Mouse (Mus musculus) lung, embryonic 16.5 days (tissue): ENCODE data around the gene Shisa5. TPM values are rescaled to one million over a fixed set of nuclear protein-coding genes. Genes with fewer than 3 reads are reported as not detected.

Source experiments
- ATAC-seq: fragments of 200-750 bp; cut with Nextera tagmentation; 2 replicates; pipeline ENCODE4 v1.8.0; 2017; ENCODE audit warnings: low read depth, mild to moderate bottlenecking, moderate library complexity
- H3K27ac ChIP-seq: fragments of 300-500 bp; sonication (generic); 2 replicates; pipeline ENCODE4 v1.5.1; 2014; ENCODE audit warnings: mild to moderate bottlenecking, control low read depth, low read length
- H3K27me3 ChIP-seq: fragments of 300-500 bp; sonication (generic); 2 replicates; pipeline ENCODE4 v1.6.1; 2014; ENCODE audit warnings: low read depth, low read length, mixed read lengths; ENCODE audit not compliant: control insufficient read depth, insufficient read depth
- H3K36me3 ChIP-seq: fragments of 300-500 bp; sonication (generic); 2 replicates; pipeline ENCODE4 v1.6.1; 2014; ENCODE audit warnings: low read length; ENCODE audit not compliant: control insufficient read depth, insufficient read depth
- H3K4me1 ChIP-seq: fragments of 300-500 bp; sonication (generic); replicated peaks from 2 replicates; pipeline ENCODE4 v1.6.1; 2014; ENCODE audit warnings: low read length, mixed read lengths; ENCODE audit not compliant: control insufficient read depth, insufficient read depth
- H3K4me2 ChIP-seq: fragments of 300-500 bp; sonication (generic); 2 replicates; pipeline ENCODE4 v1.6.1; 2014; ENCODE audit warnings: low read depth, low read length, control low read depth
- H3K4me3 ChIP-seq: fragments of 300-500 bp; sonication (generic); 2 replicates; pipeline ENCODE4 v1.5.1; 2014; ENCODE audit warnings: mild to moderate bottlenecking, low read length, control low read depth
- H3K9ac ChIP-seq: fragments of 300-500 bp; sonication (generic); 2 replicates; pipeline ENCODE4 v1.6.1; 2014; ENCODE audit warnings: low read length, control low read depth
- H3K9me3 ChIP-seq: fragments of 300-500 bp; sonication (generic); 2 replicates; pipeline ENCODE4 v1.6.1; 2016; ENCODE audit warnings: low read length; ENCODE audit not compliant: control insufficient read depth
- WGBS: fragments of 180-500 bp; shearing (Covaris S2); extraction: QIAGEN DNeasy Blood & Tissue Kit; methylation state at CpG from one replicate; pipeline ENCODE4 v1.1.7; 2014; 5-methylcytosine and 5-hydroxymethylcytosine counted together
- polyA plus RNA-seq: library from polyadenylated mRNA; unstranded; fragments of >200 nt; fragmentation: Nextera tagmentation; extraction: Ambion mirVana; gene quantifications from 2 replicates; pipeline ENCODE4 v1.2.1, GENCODE M21; 2015

Gene Shisa5
- polyA plus RNA-seq, 1 experiment from 2014 or later = 120 TPM

- H3K27me3 ChIP-seq = no peaks in the 10 kb centered on the region
- H3K4me2 ChIP-seq = no peak overlapping the region
- no peak overlapping the region for H3K27ac ChIP-seq
- H3K36me3 ChIP-seq = no peaks in the 10 kb centered on the region
- no peaks in the 10 kb centered on the region for H3K9me3 ChIP-seq
- H3K4me1 ChIP-seq = 0 out of 2 replicates have a peak, but pooled peaks cover 2% of the 10 kb centered on the region
- WGBS = 78% methylated on average over 4 of the region's 4 CpGs
- no peak for ATAC-seq
- no peak overlapping the region for H3K9ac ChIP-seq
- H3K4me3 ChIP-seq = no peak overlapping the region
Measured at GRCm38 (mm10) chr9:108999167-108999526, 39.2 kb upstream of the Shisa5 start.

GRCm38 (mm10) chr9:109000726-109001125 lies 37.6 kb upstream of the Shisa5 start:
- no peak overlapping the region for H3K4me2 ChIP-seq
- H3K27ac ChIP-seq = no peak overlapping the region
- H3K27me3 ChIP-seq = no peaks in the 10 kb centered on the region
- H3K4me1 ChIP-seq = no peaks in the 10 kb centered on the region
- no peak overlapping the region for H3K4me3 ChIP-seq
- H3K36me3 ChIP-seq = no peaks in the 10 kb centered on the region
- no peak overlapping the region for H3K9ac ChIP-seq
- no peaks in the 10 kb centered on the region for H3K9me3 ChIP-seq
- peak; percentile 67; the same call in 1 of the 2 replicates for ATAC-seq
- WGBS = 13% methylated on average over 3 of the region's 3 CpGs

DNA sequence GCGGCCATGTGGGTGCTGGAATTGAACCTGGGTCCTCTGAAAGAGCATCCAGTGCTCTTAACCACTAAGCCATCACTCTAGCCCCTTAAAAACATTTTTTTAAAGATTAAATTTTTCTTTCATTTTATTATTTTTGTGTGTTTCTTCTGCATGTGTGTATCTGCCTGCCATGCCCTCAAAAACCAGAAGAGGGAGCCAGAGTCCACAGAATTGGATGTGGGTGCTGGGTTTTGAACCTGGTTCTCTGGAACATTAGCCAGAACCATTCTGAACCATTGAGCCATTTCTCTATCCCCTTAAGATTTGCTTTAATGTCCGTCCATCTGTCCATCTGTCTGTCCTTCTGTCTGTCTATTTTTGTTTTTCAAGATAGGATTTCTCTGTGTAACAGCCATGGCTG lies 35.2 kb upstream of the Shisa5 start:
- Histone ChIP-seq H3K4me1 (no peaks in the 10 kb centered on the region), H3K9ac (no peak overlapping the region), H3K4me2 (no peak overlapping the region), H3K27me3 (no peaks in the 10 kb centered on the region), H3K36me3 (no peaks in the 10 kb centered on the region; the same call in 1 of the 2 replicates), H3K27ac (no peak overlapping the region), H3K4me3 (no peak overlapping the region), H3K9me3 (no peaks in the 10 kb centered on the region)
- WGBS = 45% methylated on average over 2 of the region's 2 CpGs
- no peak for ATAC-seq

DNA sequence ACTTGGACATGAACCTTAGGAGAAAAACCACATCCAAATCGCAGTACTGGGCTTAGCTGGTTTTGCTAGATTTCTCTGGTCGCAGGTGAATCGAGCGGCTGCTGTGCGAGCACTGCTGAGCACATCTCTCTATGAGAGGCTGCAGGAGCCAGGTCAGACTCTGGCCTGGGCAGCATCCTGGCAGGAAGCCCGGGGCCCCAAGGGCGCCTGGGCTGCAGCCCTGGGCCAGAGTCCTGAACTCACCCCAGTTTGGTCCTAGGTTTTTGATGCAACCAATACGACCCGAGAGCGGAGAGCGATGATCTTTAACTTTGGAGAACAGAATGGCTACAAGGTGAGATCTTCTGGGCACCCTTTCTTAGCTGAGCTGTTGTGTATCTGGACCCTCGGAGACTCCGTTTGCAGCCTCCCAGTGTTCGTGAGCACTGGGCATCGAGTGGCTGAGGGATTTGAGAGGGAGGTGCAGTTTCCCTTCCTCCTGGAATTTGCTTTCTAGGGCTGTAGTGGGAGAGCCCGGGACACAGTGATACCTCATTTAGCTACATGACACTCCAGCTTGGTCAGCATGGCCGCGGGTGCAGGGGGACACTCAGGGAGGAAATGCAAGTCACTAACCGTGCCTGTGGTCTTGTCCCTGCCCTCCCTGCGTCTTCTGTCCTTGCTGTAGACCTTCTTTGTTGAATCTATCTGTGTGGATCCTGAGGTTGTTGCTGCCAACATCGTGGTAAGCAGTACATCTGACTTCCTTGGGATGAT lies 31.2 kb upstream of the Shisa5 start:
- 75% methylated on average over 21 of the region's 21 CpGs for WGBS
- Histone ChIP-seq H3K36me3 (no peaks in the 10 kb centered on the region; the same call in 1 of the 2 replicates), H3K27ac (no peak overlapping the region), H3K27me3 (no peaks in the 10 kb centered on the region), H3K4me1 (no peaks in the 10 kb centered on the region), H3K4me3 (no peak overlapping the region), H3K4me2 (no peak overlapping the region), H3K9ac (no peak overlapping the region), H3K9me3 (no peaks in the 10 kb centered on the region)
- no peak for ATAC-seq

DNA sequence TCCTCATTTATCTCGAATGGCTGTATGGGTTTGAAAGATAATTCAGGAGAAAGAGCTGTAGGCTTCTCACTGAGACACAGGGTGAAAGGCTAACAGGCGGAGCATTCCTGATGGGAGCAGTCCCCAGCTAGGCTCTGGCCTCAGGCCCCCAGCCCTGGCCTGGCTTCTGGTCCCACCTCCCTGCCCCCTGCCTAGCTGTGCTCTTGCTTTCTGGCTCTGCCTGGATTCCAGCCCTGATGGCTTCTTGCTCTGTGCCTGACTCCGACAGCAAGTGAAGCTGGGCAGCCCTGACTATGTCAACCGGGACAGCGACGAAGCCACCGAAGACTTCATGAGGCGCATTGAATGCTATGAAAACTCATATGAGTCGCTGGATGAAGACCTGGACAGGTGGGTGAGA lies 30.3 kb upstream of the Shisa5 start:
- Histone ChIP-seq H3K36me3 (no peaks in the 10 kb centered on the region; the same call in 1 of the 2 replicates), H3K4me3 (no peak overlapping the region), H3K27me3 (no peaks in the 10 kb centered on the region), H3K9ac (no peak overlapping the region), H3K4me2 (no peak overlapping the region), H3K27ac (no peak overlapping the region), H3K4me1 (no peaks in the 10 kb centered on the region), H3K9me3 (no peaks in the 10 kb centered on the region)
- WGBS = 87% methylated on average over 9 of the region's 9 CpGs
- no peak for ATAC-seq

- no peak overlapping the region for H3K4me2 ChIP-seq
- H3K9ac ChIP-seq = no peak overlapping the region
- no peaks in the 10 kb centered on the region for H3K4me1 ChIP-seq
- no peaks in the 10 kb centered on the region; the same call in 1 of the 2 replicates for H3K36me3 ChIP-seq
- 67% methylated on average over 9 of the region's 10 CpGs for WGBS
- ATAC-seq = no peak
- H3K9me3 ChIP-seq = no peaks in the 10 kb centered on the region
- H3K27me3 ChIP-seq = no peaks in the 10 kb centered on the region
- H3K4me3 ChIP-seq = no peak overlapping the region
- no peak overlapping the region for H3K27ac ChIP-seq
Measured at GRCm38 (mm10) chr9:109008994-109009635, 29.2 kb upstream of the Shisa5 start.

- Histone ChIP-seq H3K4me1 (no peaks in the 10 kb centered on the region), H3K27me3 (no peaks in the 10 kb centered on the region), H3K9me3 (no peaks in the 10 kb centered on the region), H3K9ac (no peak overlapping the region), H3K4me2 (no peak overlapping the region), H3K4me3 (no peak overlapping the region), H3K36me3 (no peaks in the 10 kb centered on the region; the same call in 1 of the 2 replicates), H3K27ac (no peak overlapping the region)
- peak; percentile 40 for ATAC-seq
- WGBS = 36% methylated on average over 17 of the region's 17 CpGs
Measured at GRCm38 (mm10) chr9:109009636-109010315, 28.6 kb upstream of the Shisa5 start.

DNA sequence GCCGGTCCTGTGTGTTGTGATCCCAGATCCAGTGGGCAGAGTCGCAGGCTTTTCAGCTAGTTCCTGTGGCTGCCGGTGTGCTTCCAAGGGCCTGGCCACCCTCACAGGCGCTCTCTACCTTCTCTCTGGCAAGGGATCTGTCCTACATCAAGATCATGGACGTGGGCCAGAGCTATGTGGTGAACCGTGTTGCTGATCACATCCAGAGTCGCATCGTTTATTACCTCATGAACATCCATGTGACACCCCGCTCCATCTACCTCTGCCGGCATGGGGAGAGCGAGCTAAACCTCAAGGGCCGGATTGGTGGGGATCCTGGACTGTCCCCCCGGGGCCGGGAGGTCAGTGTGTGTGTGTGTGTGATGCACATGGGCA lies 28.1 kb upstream of the Shisa5 start:
- WGBS = 78% methylated on average over 14 of the region's 14 CpGs
- Histone ChIP-seq H3K4me2 (no peak overlapping the region), H3K4me1 (no peaks in the 10 kb centered on the region), H3K27ac (no peak overlapping the region), H3K4me3 (no peak overlapping the region), H3K36me3 (no peaks in the 10 kb centered on the region; the same call in 1 of the 2 replicates), H3K9ac (no peak overlapping the region), H3K9me3 (no peaks in the 10 kb centered on the region), H3K27me3 (no peaks in the 10 kb centered on the region)
- peak; percentile 17; the same call in 1 of the 2 replicates for ATAC-seq

- H3K9ac ChIP-seq = no peak overlapping the region
- ATAC-seq = no peak
Measured at GRCm38 (mm10) chr9:109015397-109015796, 23.0 kb upstream of the Shisa5 start.

More at GRCm38 (mm10) chr9:109015397-109015796, 23.0 kb upstream of the Shisa5 start:
- Histone ChIP-seq H3K36me3 (no peaks in the 10 kb centered on the region; the same call in 1 of the 2 replicates), H3K4me1 (no peaks in the 10 kb centered on the region), H3K4me2 (no peak overlapping the region), H3K9me3 (no peaks in the 10 kb centered on the region), H3K4me3 (no peak overlapping the region), H3K27me3 (no peaks in the 10 kb centered on the region), H3K27ac (no peak overlapping the region)
- WGBS = 48% methylated on average over 8 of the region's 8 CpGs
